Mouse (Mus musculus): ENCODE measurements at regions not wholly inside any gene's neighbourhood (a gene's known extent, or its start where the extent isn't known, plus 50 kb on each side); places are given as distances from the start of the nearest gene placed in this dataset.

DNA sequence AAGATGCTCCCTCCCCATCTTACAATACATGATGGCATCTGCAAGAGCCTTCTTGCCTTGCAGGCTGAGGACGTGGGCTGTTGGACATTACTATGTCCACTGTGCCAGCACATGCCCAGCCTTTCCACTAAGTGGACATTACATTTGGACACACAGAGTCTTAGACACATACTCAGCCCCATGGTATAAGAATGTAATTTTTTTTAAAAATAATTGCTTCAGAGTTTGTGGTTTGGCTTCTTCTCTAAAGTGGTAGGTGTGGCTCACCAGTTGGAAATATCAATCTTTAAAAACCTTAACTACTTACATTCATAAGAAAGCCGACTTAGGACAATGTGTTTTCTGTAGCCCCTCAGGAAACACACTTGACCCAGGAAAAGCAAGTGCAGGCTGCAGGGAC, 299.7 kb upstream of the Thbs1 start:
- TF ChIP-seq POLR2A (IDR thresholded peaks at IDR 0.05; ENCODE audit: extremely low read depth, insufficient read depth, low read length) (no peak), CTCF (IDR thresholded peaks at IDR 0.05; ENCODE audit: extremely low read depth, insufficient read depth, low read length) (no peak)
- H3K4me1 ChIP-seq (ENCODE audit: control insufficient read depth, insufficient read depth, low read length): no peaks in the 10 kb centered on the region

DNA sequence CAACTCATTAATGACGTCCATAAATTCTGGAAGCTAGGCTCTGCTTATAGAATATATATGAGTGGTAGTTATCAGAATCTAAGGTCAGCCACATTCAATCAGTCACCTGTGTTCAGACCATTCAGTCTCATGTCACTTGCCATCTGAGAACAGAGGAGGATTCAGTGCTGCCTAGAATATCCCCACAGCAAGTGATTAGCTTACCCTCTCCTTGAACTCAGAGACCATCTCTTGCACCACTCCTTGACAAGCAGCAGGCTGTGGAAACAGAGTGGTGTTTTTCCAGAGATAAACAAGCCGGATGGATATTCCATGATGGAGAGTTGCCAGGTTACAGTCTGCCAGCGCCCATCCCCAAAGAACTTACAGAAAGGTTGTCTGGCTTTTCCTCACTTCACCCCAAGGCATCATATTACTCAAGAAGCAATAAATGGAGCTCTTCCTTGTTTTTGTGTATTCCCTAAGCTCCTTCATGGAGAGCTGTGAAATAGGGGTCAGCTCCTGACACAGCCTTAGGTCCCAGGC, 291.9 kb upstream of the Thbs1 start:
- Histone ChIP-seq H3K4me3 (ENCODE audit: insufficient read depth, low read length) (no peak overlapping the region), H3K27ac (ENCODE audit: insufficient read depth, low read length) (no peak overlapping the region), H3K4me1 (ENCODE audit: control insufficient read depth, insufficient read depth, low read length) (no peaks in the 10 kb centered on the region)
- TF ChIP-seq POLR2A (IDR thresholded peaks at IDR 0.05; ENCODE audit: extremely low read depth, insufficient read depth, low read length) (no peak), CTCF (IDR thresholded peaks at IDR 0.05; ENCODE audit: extremely low read depth, insufficient read depth, low read length) (no peak)

More for the DNA sequence above, 299.7 kb upstream of the Thbs1 start:
- Histone ChIP-seq H3K27ac (ENCODE audit: insufficient read depth, low read length) (no peak overlapping the region), H3K4me3 (ENCODE audit: insufficient read depth, low read length) (no peak overlapping the region)

DNA sequence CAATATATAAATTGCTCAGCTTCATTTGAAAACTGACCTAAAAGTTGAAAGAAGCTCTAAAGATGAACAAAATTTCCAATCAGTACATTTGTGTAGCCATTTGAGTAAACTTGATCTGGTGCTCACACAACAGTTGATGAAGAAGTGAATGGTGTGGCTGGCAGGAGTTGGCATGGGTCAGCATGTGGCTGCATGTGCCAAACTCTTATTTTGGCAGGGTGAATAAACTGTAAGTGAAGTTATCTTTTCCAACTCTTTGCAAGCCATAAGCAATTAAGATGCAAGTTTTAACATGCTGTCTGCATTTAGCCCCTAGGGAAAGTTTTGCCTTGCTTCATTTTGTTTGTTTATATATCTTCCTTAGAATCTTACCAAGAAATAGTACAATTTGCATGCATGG, 291.0 kb upstream of the Thbs1 start:
- TF ChIP-seq POLR2A (IDR thresholded peaks at IDR 0.05; ENCODE audit: extremely low read depth, insufficient read depth, low read length): no peak
- H3K27ac ChIP-seq (ENCODE audit: insufficient read depth, low read length): no peak overlapping the region
- H3K4me1 ChIP-seq (ENCODE audit: control insufficient read depth, insufficient read depth, low read length): no peaks in the 10 kb centered on the region
- H3K4me3 ChIP-seq (ENCODE audit: insufficient read depth, low read length): no peak overlapping the region

DNA sequence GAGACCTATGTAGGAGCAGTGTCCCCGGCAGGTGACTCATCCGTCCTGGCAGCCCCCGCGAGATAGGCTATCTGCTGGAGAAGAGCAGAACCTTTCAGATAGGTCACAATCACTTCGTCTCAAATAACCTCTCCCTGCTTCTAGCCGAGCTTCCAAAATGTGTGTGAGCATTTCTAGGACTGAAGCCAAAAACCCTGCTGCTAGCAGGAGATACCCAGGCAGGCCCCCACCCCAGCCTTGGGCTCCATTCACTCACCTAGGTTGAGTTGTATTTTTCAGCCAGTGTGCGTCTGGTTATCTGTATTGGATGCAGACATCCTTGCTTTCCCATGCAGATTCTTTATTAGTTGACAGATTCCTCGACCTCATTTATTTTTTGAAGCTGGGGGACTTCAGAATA, 286.6 kb upstream of the Thbs1 start:
- no peak overlapping the region for H3K4me3 ChIP-seq (ENCODE audit: insufficient read depth, low read length)
- H3K27ac ChIP-seq (ENCODE audit: insufficient read depth, low read length): no peak overlapping the region
- H3K4me1 ChIP-seq (ENCODE audit: control insufficient read depth, insufficient read depth, low read length): no peaks in the 10 kb centered on the region
- TF ChIP-seq POLR2A (IDR thresholded peaks at IDR 0.05; ENCODE audit: extremely low read depth, insufficient read depth, low read length): no peak
- TF ChIP-seq CTCF (IDR thresholded peaks at IDR 0.05; ENCODE audit: extremely low read depth, insufficient read depth, low read length): no peak

DNA sequence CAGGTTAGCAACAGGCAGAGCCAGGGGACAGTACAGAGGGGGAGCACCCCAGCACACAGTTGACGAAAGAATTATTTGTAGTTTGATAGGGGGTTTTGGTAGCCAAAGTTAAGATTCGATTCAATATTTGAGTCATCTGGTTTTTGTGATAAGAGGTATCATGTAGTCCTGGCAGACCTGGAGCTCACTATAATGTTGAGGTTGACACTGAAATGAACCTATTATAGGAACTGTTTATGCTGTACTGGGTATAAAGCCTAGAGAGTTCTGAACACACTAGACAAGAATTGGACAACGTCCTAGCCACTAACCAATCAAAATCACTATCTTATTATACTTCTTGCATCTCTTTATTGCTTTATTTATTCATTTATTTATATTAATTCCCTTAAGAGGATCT, 284.4 kb upstream of the Thbs1 start:
- no peak overlapping the region for H3K27ac ChIP-seq (ENCODE audit: insufficient read depth, low read length)
- H3K4me3 ChIP-seq (ENCODE audit: insufficient read depth, low read length): no peak overlapping the region
- no peak for TF ChIP-seq POLR2A (IDR thresholded peaks at IDR 0.05; ENCODE audit: extremely low read depth, insufficient read depth, low read length)
- TF ChIP-seq CTCF (IDR thresholded peaks at IDR 0.05; ENCODE audit: extremely low read depth, insufficient read depth, low read length): no peak
- no peaks in the 10 kb centered on the region for H3K4me1 ChIP-seq (ENCODE audit: control insufficient read depth, insufficient read depth, low read length)

DNA sequence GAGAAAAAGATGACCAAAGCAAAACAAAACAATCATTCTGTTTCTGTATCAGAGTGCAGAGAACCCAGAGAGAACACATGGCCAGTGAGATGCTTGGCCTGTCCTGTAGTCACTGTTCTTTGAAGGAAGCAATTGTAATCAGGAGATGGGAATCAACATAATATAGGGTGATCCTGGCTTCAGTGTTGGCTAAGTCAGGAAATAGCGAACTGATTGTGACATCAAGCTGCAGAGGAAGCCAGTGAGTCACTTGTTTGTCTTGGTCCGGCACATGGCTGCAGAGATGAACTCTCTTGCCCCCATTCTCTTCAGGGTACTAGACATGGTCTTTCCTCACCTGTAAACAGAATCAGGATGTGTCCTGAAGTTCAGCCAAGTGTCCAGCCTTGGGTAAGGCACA, 273.3 kb upstream of the Thbs1 start:
- H3K4me3 ChIP-seq (ENCODE audit: insufficient read depth, low read length): no peak overlapping the region
- no peak overlapping the region for H3K27ac ChIP-seq (ENCODE audit: insufficient read depth, low read length)
- no peaks in the 10 kb centered on the region for H3K4me1 ChIP-seq (ENCODE audit: control insufficient read depth, insufficient read depth, low read length)
- TF ChIP-seq POLR2A (IDR thresholded peaks at IDR 0.05; ENCODE audit: extremely low read depth, insufficient read depth, low read length): no peak
- no peak for TF ChIP-seq CTCF (IDR thresholded peaks at IDR 0.05; ENCODE audit: extremely low read depth, insufficient read depth, low read length)

DNA sequence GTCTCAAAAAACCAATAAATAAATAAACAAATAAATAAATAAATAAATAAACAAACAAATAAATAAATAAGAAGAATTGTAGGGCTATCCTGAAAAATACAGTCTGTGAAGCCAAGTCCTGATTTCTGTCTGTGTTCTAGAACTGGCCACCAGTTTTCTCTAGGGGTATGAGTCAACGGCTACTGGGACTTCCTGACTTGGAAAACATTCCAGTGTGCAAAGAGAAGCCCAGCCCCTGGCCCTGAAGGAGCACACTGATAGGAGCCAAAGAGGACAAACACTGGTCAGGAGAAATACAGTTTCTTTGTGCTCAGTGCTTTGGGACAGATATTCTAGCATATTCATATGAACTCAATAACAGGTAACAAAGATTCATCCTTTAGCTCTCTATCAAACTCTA, 271.3 kb upstream of the Thbs1 start:
- Histone ChIP-seq H3K4me3 (ENCODE audit: insufficient read depth, low read length) (no peak overlapping the region), H3K27ac (ENCODE audit: insufficient read depth, low read length) (no peak overlapping the region), H3K4me1 (ENCODE audit: control insufficient read depth, insufficient read depth, low read length) (no peaks in the 10 kb centered on the region)
- no peak for TF ChIP-seq CTCF (IDR thresholded peaks at IDR 0.05; ENCODE audit: extremely low read depth, insufficient read depth, low read length)
- TF ChIP-seq POLR2A (IDR thresholded peaks at IDR 0.05; ENCODE audit: extremely low read depth, insufficient read depth, low read length): no peak

DNA sequence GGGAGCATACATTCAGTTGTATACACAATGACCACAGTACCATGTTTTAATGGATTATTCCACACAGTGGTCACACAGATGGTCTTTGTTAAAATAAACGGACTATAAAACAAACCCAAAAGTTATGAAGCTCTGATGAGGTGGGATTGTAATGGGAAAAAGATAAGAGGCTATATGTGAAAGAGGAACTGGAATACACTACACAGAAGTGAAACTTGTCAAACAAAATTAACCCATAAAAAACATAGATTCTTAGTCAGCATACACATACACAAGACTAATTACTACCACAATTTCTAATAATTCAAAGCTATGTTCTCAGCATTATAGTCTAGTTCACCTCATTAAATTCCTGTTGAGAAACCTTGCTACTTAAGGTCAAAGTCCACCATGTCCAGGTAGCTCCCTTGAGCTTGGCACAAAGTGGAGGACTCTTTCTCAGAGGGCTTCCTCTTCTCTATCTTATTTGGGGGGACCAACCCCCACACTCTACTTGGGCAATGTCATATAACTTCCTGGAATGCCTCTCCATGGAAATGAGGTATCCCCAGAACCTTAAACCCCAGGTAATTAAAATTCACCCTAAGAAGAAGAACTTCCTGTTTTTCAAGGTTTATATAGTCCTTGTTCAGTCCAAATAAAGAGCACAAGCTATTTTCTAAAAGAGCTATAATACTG, 269.2 kb upstream of the Thbs1 start:
- Histone ChIP-seq H3K4me3 (ENCODE audit: insufficient read depth, low read length) (no peak overlapping the region), H3K27ac (ENCODE audit: insufficient read depth, low read length) (no peak overlapping the region), H3K4me1 (ENCODE audit: control insufficient read depth, insufficient read depth, low read length) (no peaks in the 10 kb centered on the region)
- TF ChIP-seq POLR2A (IDR thresholded peaks at IDR 0.05; ENCODE audit: extremely low read depth, insufficient read depth, low read length) (no peak), CTCF (IDR thresholded peaks at IDR 0.05; ENCODE audit: extremely low read depth, insufficient read depth, low read length) (no peak)

DNA sequence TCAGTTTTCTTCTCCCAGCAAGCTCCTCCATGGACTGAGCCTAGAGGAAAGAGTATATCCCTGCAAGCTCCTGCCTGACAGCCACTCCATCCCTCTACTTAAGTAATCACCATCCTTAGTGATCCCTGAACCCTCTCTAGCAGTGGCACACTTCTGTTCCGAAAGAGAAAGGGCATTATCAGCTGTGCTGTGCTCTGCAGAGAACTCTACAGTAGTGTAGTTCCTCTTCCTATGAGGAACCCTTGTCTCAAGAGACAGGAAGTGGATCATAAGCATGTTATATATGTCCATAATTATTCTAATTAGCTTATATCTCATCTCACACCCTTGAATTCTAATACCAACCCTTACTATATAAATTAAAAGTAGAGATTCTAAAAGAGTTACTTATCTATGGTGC, 259.2 kb upstream of the Thbs1 start:
- no peak for TF ChIP-seq CTCF (IDR thresholded peaks at IDR 0.05; ENCODE audit: extremely low read depth, insufficient read depth, low read length)
- TF ChIP-seq POLR2A (IDR thresholded peaks at IDR 0.05; ENCODE audit: extremely low read depth, insufficient read depth, low read length): no peak
- Histone ChIP-seq H3K4me3 (ENCODE audit: insufficient read depth, low read length) (no peak overlapping the region), H3K4me1 (ENCODE audit: control insufficient read depth, insufficient read depth, low read length) (no peaks in the 10 kb centered on the region), H3K27ac (ENCODE audit: insufficient read depth, low read length) (no peak overlapping the region)

DNA sequence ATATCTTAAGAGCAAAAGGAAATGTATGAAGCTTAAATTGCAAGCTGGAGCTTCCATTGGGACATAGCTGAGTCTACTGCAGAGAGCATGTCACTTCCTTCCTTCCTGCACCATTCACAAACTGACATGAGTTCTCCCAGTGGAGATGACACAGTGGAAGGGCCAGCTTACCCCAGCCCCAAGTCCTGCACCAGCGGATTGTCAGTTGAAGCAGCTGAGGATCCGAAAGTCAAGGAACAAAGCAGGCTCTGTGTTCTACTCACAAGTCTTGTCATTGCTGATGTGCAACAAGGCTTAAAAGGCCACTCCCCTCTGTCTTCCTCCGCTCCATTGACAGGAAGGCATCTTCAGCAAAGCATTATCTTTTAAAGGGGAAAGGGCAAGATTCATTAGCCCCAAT, 249.4 kb upstream of the Thbs1 start:
- H3K4me3 ChIP-seq (ENCODE audit: insufficient read depth, low read length): no peak overlapping the region
- TF ChIP-seq CTCF (IDR thresholded peaks at IDR 0.05; ENCODE audit: extremely low read depth, insufficient read depth, low read length): no peak
- TF ChIP-seq POLR2A (IDR thresholded peaks at IDR 0.05; ENCODE audit: extremely low read depth, insufficient read depth, low read length): no peak
- no peaks in the 10 kb centered on the region for H3K4me1 ChIP-seq (ENCODE audit: control insufficient read depth, insufficient read depth, low read length)
- no peak overlapping the region for H3K27ac ChIP-seq (ENCODE audit: insufficient read depth, low read length)
